Mouse (Mus musculus): ENCODE results near the gene Nr4a1. TPM values are rescaled to one million over a fixed set of nuclear protein-coding genes. Genes with fewer than 3 reads are reported as not detected.

Gene Nr4a1
- polyA plus RNA-seq, 1 experiment from 2014 or later, result 4.0 TPM

GRCm38 (mm10) chr15:101290354-101290753 lies 36.3 kb downstream of the Nr4a1 start:
- H3K4me1 ChIP-seq (ENCODE audit: control insufficient read depth, insufficient read depth, low read length), result peaks cover 11% of the 10 kb centered on the region; the same call in 1 of the 2 replicates
- no peak overlapping the region for H3K4me3 ChIP-seq (ENCODE audit: low read depth, low read length)
- H3K36me3 ChIP-seq (ENCODE audit: control insufficient read depth, insufficient read depth, low read length), result peaks cover 12% of the 10 kb centered on the region
- no peak overlapping the region for H3K4me2 ChIP-seq (ENCODE audit: low read depth, severe bottlenecking)
- H3K27me3 ChIP-seq (ENCODE audit: control insufficient read depth, insufficient read depth, low read length), result no peaks in the 10 kb centered on the region
- no peaks in the 10 kb centered on the region for H3K9me3 ChIP-seq (ENCODE audit: control insufficient read depth, low read length)
- WGBS, result 96% methylated on average over 15 of the region's 15 CpGs
- H3K9ac ChIP-seq (ENCODE audit: low read length), result no peak overlapping the region
- no peak for DNase-seq (ENCODE audit: low spot score)
- no peak overlapping the region for H3K27ac ChIP-seq (replicated peaks; ENCODE audit: low read depth, low read length)
- ATAC-seq (ENCODE audit: insufficient number of reproducible peaks, low FRiP score, low TSS enrichment, low read depth), result no peak

GRCm38 (mm10) chr15:101292012-101292411 lies 37.9 kb downstream of the Nr4a1 start:
- Histone ChIP-seq H3K4me3 (ENCODE audit: low read depth, low read length) (no peak overlapping the region), H3K27ac (replicated peaks; ENCODE audit: low read depth, low read length) (no peak overlapping the region), H3K9ac (ENCODE audit: low read length) (no peak overlapping the region), H3K36me3 (ENCODE audit: control insufficient read depth, insufficient read depth, low read length) (peaks cover 12% of the 10 kb centered on the region), H3K27me3 (ENCODE audit: control insufficient read depth, insufficient read depth, low read length) (no peaks in the 10 kb centered on the region), H3K9me3 (ENCODE audit: control insufficient read depth, low read length) (no peaks in the 10 kb centered on the region), H3K4me2 (ENCODE audit: low read depth, severe bottlenecking) (no peak overlapping the region), H3K4me1 (ENCODE audit: control insufficient read depth, insufficient read depth, low read length) (peaks cover 11% of the 10 kb centered on the region; the same call in 1 of the 2 replicates)
- no peak for DNase-seq (ENCODE audit: low spot score)
- ATAC-seq (ENCODE audit: insufficient number of reproducible peaks, low FRiP score, low TSS enrichment, low read depth), result no peak
- WGBS, result 92% methylated on average over 3 of the region's 3 CpGs

- WGBS, result 47% methylated on average over 18 of the region's 18 CpGs
- H3K27ac ChIP-seq (replicated peaks; ENCODE audit: low read depth, low read length), result peak within 1 kb of the TSS; percentile 79
Measured at GRCm38 (mm10) chr15:101293025-101293621, 39.1 kb downstream of the Nr4a1 start, which contains the start of gene 6030408B16Rik. 6030408B16Rik (plus strand) TSS chr15:101293212.

GRCm38 (mm10) chr15:101294028-101294894 lies 40.2 kb downstream of the Nr4a1 start:
- Histone ChIP-seq H3K36me3 (ENCODE audit: control insufficient read depth, insufficient read depth, low read length) (peaks cover 10% of the 10 kb centered on the region), H3K9ac (ENCODE audit: low read length) (peak overlapping the region; percentile 55), H3K4me1 (ENCODE audit: control insufficient read depth, insufficient read depth, low read length) (peaks cover 13% of the 10 kb centered on the region; the same call in 1 of the 2 replicates), H3K27me3 (ENCODE audit: control insufficient read depth, insufficient read depth, low read length) (no peaks in the 10 kb centered on the region), H3K4me2 (ENCODE audit: low read depth, severe bottlenecking) (peak overlapping the region; percentile 24; the same call in 1 of the 2 replicates), H3K4me3 (ENCODE audit: low read depth, low read length) (0 out of 2 replicates have a peak overlapping the region, but pooled peaks have one; percentile 5), H3K9me3 (ENCODE audit: control insufficient read depth, low read length) (no peaks in the 10 kb centered on the region), H3K27ac (replicated peaks; ENCODE audit: low read depth, low read length) (peak overlapping the region; percentile 79)
- ATAC-seq (ENCODE audit: insufficient number of reproducible peaks, low FRiP score, low TSS enrichment, low read depth) (0 out of 2 replicates have a peak, but pooled peaks have one; percentile 37), DNase-seq (ENCODE audit: low spot score) (peak; percentile 65)
- WGBS, result 39% methylated on average over 16 of the region's 16 CpGs

More at GRCm38 (mm10) chr15:101293025-101293621, 39.1 kb downstream of the Nr4a1 start, which contains the start of gene 6030408B16Rik:
- Histone ChIP-seq H3K27me3 (ENCODE audit: control insufficient read depth, insufficient read depth, low read length) (no peaks in the 10 kb centered on the region), H3K9ac (ENCODE audit: low read length) (peak within 1 kb of the TSS; percentile 55), H3K36me3 (ENCODE audit: control insufficient read depth, insufficient read depth, low read length) (peaks cover 10% of the 10 kb centered on the region), H3K4me1 (ENCODE audit: control insufficient read depth, insufficient read depth, low read length) (peaks cover 11% of the 10 kb centered on the region; the same call in 1 of the 2 replicates), H3K4me3 (ENCODE audit: low read depth, low read length) (0 out of 2 replicates have a peak within 1 kb of the TSS, but pooled peaks have one; percentile 5), H3K4me2 (ENCODE audit: low read depth, severe bottlenecking) (peak within 1 kb of the TSS; percentile 24; the same call in 1 of the 2 replicates), H3K9me3 (ENCODE audit: control insufficient read depth, low read length) (no peaks in the 10 kb centered on the region)
- DNase-seq (ENCODE audit: low spot score) (peak; percentile 32), ATAC-seq (ENCODE audit: insufficient number of reproducible peaks, low FRiP score, low TSS enrichment, low read depth) (peak; percentile 52; the same call in 1 of the 2 replicates)

GRCm38 (mm10) chr15:101295106-101295505 lies 41.0 kb downstream of the Nr4a1 start:
- Histone ChIP-seq H3K27me3 (ENCODE audit: control insufficient read depth, insufficient read depth, low read length) (no peaks in the 10 kb centered on the region), H3K4me3 (ENCODE audit: low read depth, low read length) (no peak overlapping the region), H3K9ac (ENCODE audit: low read length) (no peak overlapping the region), H3K4me1 (ENCODE audit: control insufficient read depth, insufficient read depth, low read length) (peaks cover 13% of the 10 kb centered on the region; the same call in 1 of the 2 replicates), H3K9me3 (ENCODE audit: control insufficient read depth, low read length) (no peaks in the 10 kb centered on the region), H3K36me3 (ENCODE audit: control insufficient read depth, insufficient read depth, low read length) (peaks cover 10% of the 10 kb centered on the region), H3K27ac (replicated peaks; ENCODE audit: low read depth, low read length) (no peak overlapping the region), H3K4me2 (ENCODE audit: low read depth, severe bottlenecking) (no peak overlapping the region)
- 75% methylated on average over 7 of the region's 7 CpGs for WGBS
- ATAC-seq (ENCODE audit: insufficient number of reproducible peaks, low FRiP score, low TSS enrichment, low read depth), result no peak
- no peak for DNase-seq (ENCODE audit: low spot score)

GRCm38 (mm10) chr15:101295616-101296015 lies 41.5 kb downstream of the Nr4a1 start:
- no peak overlapping the region for H3K9ac ChIP-seq (ENCODE audit: low read length)
- WGBS, result 92% methylated on average over 10 of the region's 10 CpGs
- H3K4me3 ChIP-seq (ENCODE audit: low read depth, low read length), result no peak overlapping the region
- DNase-seq (ENCODE audit: low spot score) (no peak), ATAC-seq (ENCODE audit: insufficient number of reproducible peaks, low FRiP score, low TSS enrichment, low read depth) (no peak)
- no peak overlapping the region for H3K4me2 ChIP-seq (ENCODE audit: low read depth, severe bottlenecking)
- no peaks in the 10 kb centered on the region for H3K9me3 ChIP-seq (ENCODE audit: control insufficient read depth, low read length)
- H3K36me3 ChIP-seq (ENCODE audit: control insufficient read depth, insufficient read depth, low read length), result peaks cover 5% of the 10 kb centered on the region
- no peak overlapping the region for H3K27ac ChIP-seq (replicated peaks; ENCODE audit: low read depth, low read length)
- H3K4me1 ChIP-seq (ENCODE audit: control insufficient read depth, insufficient read depth, low read length), result peaks cover 13% of the 10 kb centered on the region; the same call in 1 of the 2 replicates
- no peaks in the 10 kb centered on the region for H3K27me3 ChIP-seq (ENCODE audit: control insufficient read depth, insufficient read depth, low read length)

- ATAC-seq (ENCODE audit: insufficient number of reproducible peaks, low FRiP score, low TSS enrichment, low read depth) (no peak), DNase-seq (ENCODE audit: low spot score) (no peak)
- Histone ChIP-seq H3K9me3 (ENCODE audit: control insufficient read depth, low read length) (no peaks in the 10 kb centered on the region), H3K4me1 (ENCODE audit: control insufficient read depth, insufficient read depth, low read length) (peaks cover 13% of the 10 kb centered on the region; the same call in 1 of the 2 replicates), H3K36me3 (ENCODE audit: control insufficient read depth, insufficient read depth, low read length) (no peaks in the 10 kb centered on the region), H3K9ac (ENCODE audit: low read length) (no peak overlapping the region), H3K27ac (replicated peaks; ENCODE audit: low read depth, low read length) (no peak overlapping the region), H3K27me3 (ENCODE audit: control insufficient read depth, insufficient read depth, low read length) (no peaks in the 10 kb centered on the region), H3K4me3 (ENCODE audit: low read depth, low read length) (no peak overlapping the region), H3K4me2 (ENCODE audit: low read depth, severe bottlenecking) (no peak overlapping the region)
- WGBS, result 80% methylated on average over 11 of the region's 11 CpGs
Measured at GRCm38 (mm10) chr15:101296091-101296490, 42.0 kb downstream of the Nr4a1 start.

GRCm38 (mm10) chr15:101297988-101298387 lies 43.9 kb downstream of the Nr4a1 start:
- DNase-seq (ENCODE audit: low spot score) (no peak), ATAC-seq (ENCODE audit: insufficient number of reproducible peaks, low FRiP score, low TSS enrichment, low read depth) (no peak)
- Histone ChIP-seq H3K9me3 (ENCODE audit: control insufficient read depth, low read length) (no peaks in the 10 kb centered on the region), H3K9ac (ENCODE audit: low read length) (no peak overlapping the region), H3K27ac (replicated peaks; ENCODE audit: low read depth, low read length) (no peak overlapping the region), H3K4me2 (ENCODE audit: low read depth, severe bottlenecking) (no peak overlapping the region; the same call in 1 of the 2 replicates), H3K4me3 (ENCODE audit: low read depth, low read length) (no peak overlapping the region), H3K4me1 (ENCODE audit: control insufficient read depth, insufficient read depth, low read length) (peaks cover 12% of the 10 kb centered on the region; the same call in 1 of the 2 replicates), H3K36me3 (ENCODE audit: control insufficient read depth, insufficient read depth, low read length) (no peaks in the 10 kb centered on the region), H3K27me3 (ENCODE audit: control insufficient read depth, insufficient read depth, low read length) (no peaks in the 10 kb centered on the region)
- WGBS, result 40% methylated on average over 7 of the region's 7 CpGs

All from limb, embryonic 11.5 days (tissue).